In genomic region chr12:75998416-75998815, GRCm38 (mm10) we compare ENCODE assay signal across 24 mouse cellular contexts.
"Had no signal": no experiment of that assay in that cellular context is flagged by ENCODE, and none has a peak within 500 bp of the region (broad histone marks: within the 10 kb centered on the region; RNA-seq: fewer than 3 reads in every experiment).

No protein-coding gene starts in this region.

- H3K9me3 ChIP-seq: forebrain, embryonic 15.5 days; heart, embryonic 13.5 days; heart, embryonic 15.5 days; hindbrain, embryonic 13.5 days; hindbrain, embryonic 15.5 days; limb, embryonic 13.5 days; limb, embryonic 15.5 days; liver, embryonic 12.5 days had no signal

- ATAC-seq: forebrain, embryonic 15.5 days; forebrain, postnatal 0 days; hindbrain, postnatal 0 days; liver, embryonic 12.5 days had no signal

- H3K4me1 ChIP-seq: forebrain, embryonic 15.5 days; hindbrain, embryonic 13.5 days; hindbrain, embryonic 15.5 days; limb, embryonic 13.5 days; limb, embryonic 15.5 days; liver, embryonic 12.5 days had no signal

- DNase-seq: forebrain, postnatal 0 days; gastrocnemius, postnatal 14 days; gastrocnemius, postnatal 36 days; heart, adult 11 months; heart, adult 2 months; heart, postnatal 14 days; heart, postnatal 36 days; kidney, adult 11 months; kidney, adult 9 months; kidney, postnatal 14 days; layer of hippocampus, postnatal 36 days; left cerebral cortex, postnatal 4 days had no signal

- H3K9ac ChIP-seq: forebrain, embryonic 15.5 days; forebrain, postnatal 0 days; heart, embryonic 13.5 days; heart, embryonic 15.5 days; hindbrain, embryonic 13.5 days; hindbrain, embryonic 15.5 days; limb, embryonic 13.5 days; limb, embryonic 15.5 days; liver, embryonic 12.5 days; liver, embryonic 14.5 days had no signal

- H3K27ac ChIP-seq: forebrain, embryonic 15.5 days; heart, adult 2 months; heart, embryonic 13.5 days; heart, embryonic 15.5 days; hindbrain, embryonic 13.5 days; hindbrain, embryonic 15.5 days; hindbrain, postnatal 0 days; layer of hippocampus, adult 2 months; limb, embryonic 13.5 days; limb, embryonic 15.5 days; liver, embryonic 12.5 days; liver, embryonic 14.5 days had no signal

- H3K36me3 ChIP-seq: liver, embryonic 12.5 days had no signal

- H3K27me3 ChIP-seq: forebrain, embryonic 15.5 days; heart, embryonic 13.5 days; heart, embryonic 15.5 days; hindbrain, embryonic 13.5 days; hindbrain, embryonic 15.5 days; limb, embryonic 13.5 days; limb, embryonic 15.5 days; liver, embryonic 12.5 days had no signal

- H3K4me2 ChIP-seq: forebrain, embryonic 15.5 days; heart, embryonic 11.5 days; heart, embryonic 13.5 days; heart, embryonic 15.5 days; hindbrain, embryonic 13.5 days; hindbrain, embryonic 15.5 days; limb, embryonic 13.5 days; limb, embryonic 15.5 days; liver, embryonic 12.5 days had no signal

- H3K4me3 ChIP-seq: forebrain, embryonic 15.5 days; heart, adult 2 months; heart, embryonic 13.5 days; heart, embryonic 15.5 days; hindbrain, embryonic 13.5 days; hindbrain, embryonic 15.5 days; layer of hippocampus, adult 2 months; limb, embryonic 13.5 days; limb, embryonic 15.5 days; liver, embryonic 12.5 days had no signal
